Mouse (Mus musculus) hindbrain, embryonic 16.5 days (tissue): Measurements from ENCODE around the gene Olfr262. TPM values are rescaled to one million over a fixed set of nuclear protein-coding genes. Genes with fewer than 3 reads are reported as not detected.
"Not testable (repeated sequence)": the region's sequence is repeated elsewhere in the genome, so short reads cannot be mapped to it uniquely, and the experiment has no call there.

Source experiments
- ATAC-seq: fragments of 200-750 bp; cut with Nextera tagmentation; 2 replicates; pipeline ENCODE4 v1.8.0; 2017; ENCODE audit warnings: moderate TSS enrichment, moderate library complexity
- H3K27ac ChIP-seq: fragments of 300-500 bp; sonication (generic); 2 replicates; pipeline ENCODE4 v1.5.1; 2014; ENCODE audit warnings: low read depth, mild to moderate bottlenecking, control low read depth, low read length, moderate library complexity
- H3K27me3 ChIP-seq: fragments of 300-500 bp; sonication (generic); replicated peaks from 2 replicates; pipeline ENCODE4 v1.6.1; 2014; ENCODE audit warnings: low read length; ENCODE audit not compliant: control insufficient read depth, insufficient read depth
- H3K36me3 ChIP-seq: fragments of 300-500 bp; sonication (generic); 2 replicates; pipeline ENCODE4 v1.6.1; 2014; ENCODE audit warnings: mild to moderate bottlenecking, low read length, moderate library complexity, mixed read lengths; ENCODE audit not compliant: control insufficient read depth, insufficient read depth
- H3K4me1 ChIP-seq: fragments of 300-500 bp; sonication (generic); 2 replicates; pipeline ENCODE4 v1.6.1; 2014; ENCODE audit warnings: low read depth, low read length; ENCODE audit not compliant: control insufficient read depth, insufficient read depth
- H3K4me2 ChIP-seq: fragments of 300-500 bp; sonication (generic); 2 replicates; pipeline ENCODE4 v1.6.1; 2014; ENCODE audit warnings: mild to moderate bottlenecking, low read length, control low read depth, moderate library complexity
- H3K4me3 ChIP-seq: fragments of 300-500 bp; sonication (generic); 2 replicates; pipeline ENCODE4 v1.5.1; 2014; ENCODE audit warnings: mild to moderate bottlenecking, low read length, control low read depth, moderate library complexity
- H3K9ac ChIP-seq: fragments of 300-500 bp; sonication (generic); 2 replicates; pipeline ENCODE4 v1.6.1; 2014; ENCODE audit warnings: low read depth, mild to moderate bottlenecking, control low read depth, low read length, moderate library complexity
- H3K9me3 ChIP-seq: fragments of 300-500 bp; sonication (generic); 2 replicates; pipeline ENCODE4 v1.6.1; 2014; ENCODE audit warnings: mild to moderate bottlenecking, low read length, moderate library complexity; ENCODE audit not compliant: control insufficient read depth
- WGBS: fragments of 180-500 bp; shearing (Covaris S2); extraction: QIAGEN DNeasy Blood & Tissue Kit; methylation state at CpG from one replicate; pipeline ENCODE4 v1.1.7; 2014; 5-methylcytosine and 5-hydroxymethylcytosine counted together
- polyA plus RNA-seq: library from polyadenylated mRNA; unstranded; fragments of >200 nt; fragmentation: Nextera tagmentation; extraction: Ambion mirVana; gene quantifications from 2 replicates; pipeline ENCODE4 v1.2.1, GENCODE M21; 2015

The Olfr262 gene
- polyA plus RNA-seq, result not detected in 2 replicates

DNA sequence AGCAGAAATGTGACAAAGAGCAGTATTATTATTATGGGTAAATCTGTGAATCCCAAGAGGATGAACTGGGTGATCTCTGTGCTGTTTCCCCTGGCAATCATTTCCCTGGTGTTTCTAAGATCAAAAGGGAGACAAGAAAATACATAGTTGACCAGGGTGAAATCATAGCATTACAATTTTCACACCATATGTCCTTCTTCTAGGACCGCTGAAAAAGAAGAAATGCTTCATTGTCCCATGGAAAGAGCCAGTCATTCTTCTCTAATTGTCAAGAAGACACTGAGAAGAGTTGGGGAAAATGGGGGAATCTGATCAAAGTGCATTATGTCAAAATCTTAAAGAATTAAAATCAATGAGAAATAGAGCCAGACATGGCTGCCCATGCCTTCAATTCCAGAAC, at the start of gene Olfr262:
Gene Olfr262, minus strand, starts transcription at position 101 of the 400 bp plus-strand sequence.
- WGBS, result 71% methylated on average over 1 of the region's 1 CpGs
- Histone ChIP-seq H3K27ac (no peak within 1 kb of the TSS), H3K4me1 (no peaks in the 10 kb centered on the region), H3K36me3 (no peaks in the 10 kb centered on the region), H3K4me2 (no peak within 1 kb of the TSS), H3K9me3 (no peaks in the 10 kb centered on the region), H3K9ac (no peak within 1 kb of the TSS), H3K4me3 (no peak within 1 kb of the TSS), H3K27me3 (no peaks in the 10 kb centered on the region)
- no peak for ATAC-seq

DNA sequence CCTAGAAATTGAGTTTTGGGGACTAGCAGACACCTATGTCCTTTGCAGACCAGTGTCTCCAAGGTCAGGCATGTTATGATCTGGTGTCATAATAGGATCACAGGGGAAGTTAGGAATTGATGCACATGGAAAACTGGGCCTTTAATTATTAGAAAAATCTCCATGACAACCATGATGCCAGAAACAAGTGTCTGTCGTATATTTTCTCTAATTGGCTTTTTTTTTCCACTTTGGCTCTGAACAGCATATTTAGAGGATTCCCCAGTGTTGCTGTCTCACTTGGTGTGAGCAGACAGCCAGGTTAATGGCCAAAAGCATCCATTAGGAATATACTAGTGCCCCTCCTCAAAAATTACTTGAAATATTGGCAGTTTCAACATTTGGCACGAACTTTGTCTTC, 38.1 kb upstream of the Olfr262 start, which contains the start of gene Olfr1434:
Gene Olfr1434, plus strand, starts transcription at position 301 of the 400 bp plus-strand sequence.
- H3K4me1 ChIP-seq, result no peaks in the 10 kb centered on the region

DNA sequence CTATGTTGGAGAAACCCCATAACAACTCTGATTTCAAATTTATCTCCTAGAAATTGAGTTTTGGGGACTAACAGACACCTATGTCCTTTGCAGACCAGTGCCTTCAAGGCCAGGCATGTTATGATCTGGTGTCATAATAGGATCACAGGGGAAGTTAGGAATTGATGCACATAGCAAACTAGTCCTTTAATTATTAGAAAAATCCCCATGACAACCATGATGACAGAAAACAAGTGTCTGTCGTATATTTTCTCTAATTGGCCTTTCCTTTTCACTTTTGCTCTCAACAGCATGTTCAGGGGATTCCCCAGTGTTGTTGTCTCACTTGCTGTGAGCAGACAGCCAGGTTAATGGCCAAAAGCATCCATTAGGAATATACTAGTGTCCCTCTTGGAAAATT, 19.3 kb upstream of the Olfr262 start, which contains the start of gene Olfr235:
Gene Olfr235, plus strand, starts transcription at position 301 of the 400 bp plus-strand sequence.
- no peak for ATAC-seq
- no peak within 1 kb of the TSS for H3K27ac ChIP-seq
- H3K27me3 ChIP-seq, result no peaks in the 10 kb centered on the region
- no peaks in the 10 kb centered on the region for H3K4me1 ChIP-seq
- H3K9me3 ChIP-seq, result no peaks in the 10 kb centered on the region
- no peaks in the 10 kb centered on the region for H3K36me3 ChIP-seq
- H3K9ac ChIP-seq, result no peak within 1 kb of the TSS
- WGBS, result 67% methylated on average over 1 of the region's 1 CpGs
- H3K4me3 ChIP-seq, result no peak within 1 kb of the TSS
- H3K4me2 ChIP-seq, result no peak within 1 kb of the TSS

More for the DNA sequence above, 38.1 kb upstream of the Olfr262 start, which contains the start of gene Olfr1434:
- 75% methylated on average over 2 of the region's 2 CpGs for WGBS
- H3K9me3 ChIP-seq, result no peaks in the 10 kb centered on the region
- H3K9ac ChIP-seq, result no peak within 1 kb of the TSS
- ATAC-seq, result no peak
- H3K27me3 ChIP-seq, result no peaks in the 10 kb centered on the region
- H3K4me3 ChIP-seq, result no peak within 1 kb of the TSS
- H3K36me3 ChIP-seq, result no peaks in the 10 kb centered on the region
- no peak within 1 kb of the TSS for H3K4me2 ChIP-seq
- H3K27ac ChIP-seq, result no peak within 1 kb of the TSS

DNA sequence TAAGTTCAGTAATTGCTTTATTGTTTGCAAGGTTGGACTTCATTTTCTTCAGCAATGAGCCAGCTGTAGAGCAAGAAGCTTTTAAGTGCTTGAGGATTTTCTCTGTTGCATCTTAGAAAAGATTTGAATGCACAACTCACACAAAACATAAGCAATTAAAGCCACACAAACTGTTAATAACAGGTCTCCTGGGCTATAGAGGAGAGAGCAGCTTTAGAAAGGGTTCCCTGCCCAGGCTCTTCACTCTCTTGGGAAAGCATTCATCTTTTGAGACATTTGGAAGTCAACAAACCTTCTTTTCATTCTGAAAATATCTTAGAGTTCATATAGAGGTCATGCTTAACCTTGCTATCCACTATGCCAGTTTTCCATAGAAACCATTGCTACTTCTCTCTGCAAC, 9.0 kb downstream of the Olfr262 start, which contains the start of gene Olfr1432:
Gene Olfr1432, minus strand, starts transcription at position 101 of the 400 bp plus-strand sequence.
- H3K27me3 ChIP-seq, H3K27ac ChIP-seq, ATAC-seq, H3K4me3 ChIP-seq, H3K36me3 ChIP-seq, H3K9me3 ChIP-seq, H3K9ac ChIP-seq, H3K4me1 ChIP-seq, H3K4me2 ChIP-seq: not testable (repeated sequence)

DNA sequence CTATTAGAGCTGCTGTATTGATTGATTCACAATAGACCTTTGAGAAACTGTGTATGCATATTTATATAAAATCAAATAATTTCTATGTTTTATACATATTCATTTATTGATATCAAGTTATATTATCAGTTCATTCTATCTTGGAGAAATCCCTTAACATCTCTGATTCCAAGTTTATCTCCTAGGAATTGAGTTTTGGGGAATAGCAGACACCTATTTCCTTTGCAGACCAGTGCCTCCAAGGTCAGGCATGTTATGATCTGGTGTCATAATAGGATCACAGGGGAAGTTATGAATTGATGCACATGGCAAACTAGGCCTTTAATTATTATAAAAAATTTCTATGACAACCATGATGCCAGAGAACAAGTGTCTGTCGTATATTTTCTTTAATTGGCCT, 41.1 kb downstream of the Olfr262 start, which contains the start of gene Olfr1431:
Gene Olfr1431, plus strand, starts transcription at position 301 of the 400 bp plus-strand sequence.
- ATAC-seq, result no peak
- Histone ChIP-seq H3K9ac (no peak within 1 kb of the TSS), H3K9me3 (no peaks in the 10 kb centered on the region), H3K4me3 (no peak within 1 kb of the TSS), H3K36me3 (no peaks in the 10 kb centered on the region), H3K4me2 (no peak within 1 kb of the TSS), H3K27ac (no peak within 1 kb of the TSS), H3K27me3 (no peaks in the 10 kb centered on the region), H3K4me1 (no peaks in the 10 kb centered on the region)
- WGBS, result 79% methylated on average over 1 of the region's 1 CpGs

DNA sequence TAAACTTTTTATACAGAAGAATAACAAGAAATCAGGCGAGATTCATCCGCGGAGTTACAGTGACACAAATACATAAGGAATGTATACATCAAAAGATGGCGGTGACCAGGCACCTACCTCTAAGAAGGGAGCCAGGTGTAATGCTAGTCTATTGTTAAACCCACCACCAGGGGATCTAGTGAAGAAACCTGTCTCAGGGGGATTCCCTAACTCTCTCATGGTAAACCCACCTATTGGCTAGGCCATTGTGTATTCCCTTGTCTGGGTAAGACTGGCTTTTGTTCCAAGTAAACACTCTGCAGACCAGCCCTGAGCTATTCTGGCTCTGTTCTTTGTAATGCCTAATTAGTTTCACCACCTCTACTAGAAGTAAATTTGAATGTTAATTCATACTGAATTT, 42.4 kb downstream of the Olfr262 start:
- H3K36me3 ChIP-seq, result not testable (repeated sequence)

More for the DNA sequence above, 42.4 kb downstream of the Olfr262 start:
- not testable (repeated sequence) for H3K4me1 ChIP-seq, ATAC-seq, H3K27ac ChIP-seq, H3K9me3 ChIP-seq, H3K4me2 ChIP-seq, H3K9ac ChIP-seq, H3K27me3 ChIP-seq, H3K4me3 ChIP-seq
- 89% methylated on average over 4 of the region's 4 CpGs for WGBS

Other genes with a start within 250 kb of the Olfr262 start
- gene Olfr1423, start 200.3 kb downstream of the Olfr262 start, polyA plus RNA-seq, result not detected in 2 replicates
- not detected in 2 replicates for gene Olfr1424, start 179.0 kb downstream of the Olfr262 start, polyA plus RNA-seq
- not detected in 2 replicates for gene Olfr1425, start 163.9 kb downstream of the Olfr262 start, polyA plus RNA-seq
- not detected in 2 replicates for gene Olfr1426, start 149.6 kb downstream of the Olfr262 start, polyA plus RNA-seq
- not detected in 2 replicates for gene Olfr1427, start 138.3 kb downstream of the Olfr262 start, polyA plus RNA-seq
- not detected in 2 replicates for gene Olfr1428, start 125.8 kb downstream of the Olfr262 start, polyA plus RNA-seq
- not detected in 2 replicates for gene Olfr76, start 118.5 kb downstream of the Olfr262 start, polyA plus RNA-seq
- gene Olfr1555-ps1, start 71.5 kb downstream of the Olfr262 start, polyA plus RNA-seq, result not detected in 2 replicates
- gene Olfr1431, start 41.0 kb downstream of the Olfr262 start, polyA plus RNA-seq, result not detected in 2 replicates
- not detected in 2 replicates for gene Olfr1432, start 9.1 kb downstream of the Olfr262 start, polyA plus RNA-seq
- gene Olfr235, start 19.4 kb upstream of the Olfr262 start, polyA plus RNA-seq, result not detected in 2 replicates
- not detected in 2 replicates for gene Olfr1434, start 38.2 kb upstream of the Olfr262 start, polyA plus RNA-seq
- not detected in 2 replicates for gene Olfr1436, start 57.5 kb upstream of the Olfr262 start, polyA plus RNA-seq
- gene Olfr1437, start 83.4 kb upstream of the Olfr262 start, polyA plus RNA-seq, result not detected in 2 replicates
- gene Olfr1438-ps1, start 94.3 kb upstream of the Olfr262 start, polyA plus RNA-seq, result not detected in 2 replicates
- gene Olfr1440, start 145.6 kb upstream of the Olfr262 start, polyA plus RNA-seq, result not detected in 2 replicates
- not detected in 2 replicates for gene Olfr1441, start 175.8 kb upstream of the Olfr262 start, polyA plus RNA-seq
- not detected in 2 replicates for gene Pfpl, start 186.2 kb upstream of the Olfr262 start, polyA plus RNA-seq
- 0.66 and 0.77 TPM in 2 replicates for gene Mpeg1, start 219.1 kb upstream of the Olfr262 start, polyA plus RNA-seq